Mouse (Mus musculus) forebrain, embryonic 15.5 days (tissue): Measurements from ENCODE around the gene Bicd1. TPM values are rescaled to one million over a fixed set of nuclear protein-coding genes. Genes with fewer than 3 reads are reported as not detected.
"Not testable (repeated sequence)": the region's sequence is repeated elsewhere in the genome, so short reads cannot be mapped to it uniquely, and the experiment has no call there.

Experiments used
- ATAC-seq: fragments of 200-750 bp; cut with Nextera tagmentation; replicated peaks from 2 replicates; pipeline ENCODE4 v1.8.0; 2017; ENCODE audit warnings: mild to moderate bottlenecking, moderate TSS enrichment, moderate library complexity
- H3K27ac ChIP-seq: fragments of 300-500 bp; sonication (generic); replicated peaks from 2 replicates; pipeline ENCODE4 v1.5.1; 2015; ENCODE audit warnings: mild to moderate bottlenecking, inconsistent platforms
- H3K27me3 ChIP-seq: fragments of 300-500 bp; sonication (generic); 2 replicates; pipeline ENCODE4 v1.6.1; 2015; ENCODE audit warnings: inconsistent platforms
- H3K36me3 ChIP-seq: fragments of 300-500 bp; sonication (generic); 2 replicates; pipeline ENCODE4 v1.6.1; 2015; ENCODE audit warnings: mild to moderate bottlenecking, inconsistent platforms
- H3K4me1 ChIP-seq: fragments of 300-500 bp; sonication (generic); 2 replicates; pipeline ENCODE4 v1.6.1; 2015; ENCODE audit warnings: inconsistent platforms
- H3K4me2 ChIP-seq: fragments of 300-500 bp; sonication (generic); replicated peaks from 2 replicates; pipeline ENCODE4 v1.6.1; 2015; ENCODE audit warnings: mild to moderate bottlenecking, inconsistent platforms
- H3K4me3 ChIP-seq: fragments of 300-500 bp; sonication (generic); 2 replicates; pipeline ENCODE4 v1.5.1; 2015; ENCODE audit warnings: mild to moderate bottlenecking, inconsistent platforms
- H3K9ac ChIP-seq: fragments of 300-500 bp; sonication (generic); replicated peaks from 2 replicates; pipeline ENCODE4 v1.6.1; 2015; ENCODE audit warnings: mild to moderate bottlenecking, inconsistent platforms
- H3K9me3 ChIP-seq: fragments of 300-500 bp; sonication (generic); 2 replicates; pipeline ENCODE4 v1.6.1; 2016; ENCODE audit warnings: inconsistent platforms
- WGBS: fragments of 180-500 bp; shearing (Covaris S2); methylation state at CpG from one replicate; pipeline ENCODE4 v1.1.7; 2015; ENCODE audit warnings: mixed read lengths; 5-methylcytosine and 5-hydroxymethylcytosine counted together
- polyA plus RNA-seq: library from polyadenylated mRNA; unstranded; fragments of >200 nt; fragmentation: Nextera tagmentation; extraction: Ambion mirVana; gene quantifications from 2 replicates; pipeline ENCODE4 v1.2.1, GENCODE M21; 2015

Bicd1 gene
- 37.6 and 37.9 TPM in 2 replicates for polyA plus RNA-seq

GRCm38 (mm10) chr6:149408833-149409332, at the start of gene Bicd1:
Gene Bicd1, plus strand, starts transcription at chr6:149408886.
- H3K4me2 ChIP-seq = peak within 1 kb of the TSS; percentile 56
- no peaks in the 10 kb centered on the region for H3K27me3 ChIP-seq
- 0% methylated on average over 30 of the region's 30 CpGs for WGBS
- H3K36me3 ChIP-seq = no peaks in the 10 kb centered on the region
- peak within 1 kb of the TSS; percentile 70 for H3K4me3 ChIP-seq
- peak within 1 kb of the TSS; percentile 78 for H3K9ac ChIP-seq
- ATAC-seq = peak; percentile 100
- H3K9me3 ChIP-seq = no peaks in the 10 kb centered on the region
- H3K27ac ChIP-seq = peak within 1 kb of the TSS; percentile 86
- H3K4me1 ChIP-seq = peaks cover 12% of the 10 kb centered on the region

DNA sequence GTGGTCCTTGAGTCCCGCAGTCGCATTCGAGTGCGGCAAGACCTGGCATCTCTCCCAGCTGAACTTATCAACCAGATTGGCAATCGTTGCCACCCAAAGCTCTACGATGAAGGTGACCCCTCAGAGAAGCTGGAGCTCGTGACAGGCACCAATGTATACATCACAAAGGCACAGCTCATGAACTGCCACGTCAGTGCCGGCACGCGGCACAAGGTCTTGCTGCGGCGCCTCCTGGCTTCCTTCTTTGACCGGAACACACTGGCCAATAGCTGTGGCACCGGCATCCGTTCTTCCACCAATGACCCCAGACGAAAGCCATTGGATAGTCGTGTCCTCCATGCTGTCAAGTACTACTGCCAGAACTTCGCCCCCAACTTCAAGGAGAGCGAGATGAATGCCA, 46.2 kb upstream of the Bicd1 start:
- not testable (repeated sequence) for H3K4me1 ChIP-seq, H3K4me2 ChIP-seq, H3K27me3 ChIP-seq, H3K9me3 ChIP-seq, ATAC-seq, H3K9ac ChIP-seq, H3K36me3 ChIP-seq, H3K4me3 ChIP-seq, H3K27ac ChIP-seq
- 96% methylated on average over 20 of the region's 20 CpGs for WGBS

DNA sequence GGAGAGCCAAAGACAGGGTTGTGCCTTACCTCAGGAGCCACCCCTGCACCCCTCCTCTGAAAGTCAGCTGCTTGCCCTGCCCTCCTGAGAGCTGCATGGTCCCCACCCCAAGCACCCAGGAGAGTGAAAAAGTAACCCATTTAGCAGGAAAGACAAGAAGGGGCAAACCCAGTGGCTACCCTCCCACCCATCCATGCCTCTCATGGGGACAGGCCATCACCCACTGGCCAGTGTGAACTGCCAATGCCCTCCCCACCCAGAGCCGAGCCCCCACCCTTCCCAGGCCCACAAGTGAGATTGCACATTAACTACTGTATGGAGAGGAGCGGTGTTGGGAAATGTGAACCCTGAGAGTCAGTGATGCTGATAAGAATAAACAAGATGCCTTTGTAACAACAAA, 42.7 kb upstream of the Bicd1 start:
- ATAC-seq, H3K4me1 ChIP-seq: not testable (repeated sequence)
- WGBS = 79% methylated on average over 2 of the region's 2 CpGs

GRCm38 (mm10) chr6:149366403-149366802, 42.3 kb upstream of the Bicd1 start:
- Histone ChIP-seq H3K4me2 (no peak overlapping the region), H3K9me3 (no peaks in the 10 kb centered on the region), H3K27me3 (no peaks in the 10 kb centered on the region), H3K9ac (no peak overlapping the region), H3K4me1 (no peaks in the 10 kb centered on the region), H3K4me3 (no peak overlapping the region), H3K36me3 (no peaks in the 10 kb centered on the region), H3K27ac (no peak overlapping the region)
- WGBS = 92% methylated on average over 2 of the region's 2 CpGs
- no peak for ATAC-seq

More for the DNA sequence above, 42.7 kb upstream of the Bicd1 start:
- H3K4me2 ChIP-seq, H3K27me3 ChIP-seq, H3K9me3 ChIP-seq, H3K36me3 ChIP-seq, H3K4me3 ChIP-seq, H3K9ac ChIP-seq, H3K27ac ChIP-seq: not testable (repeated sequence)

- no peaks in the 10 kb centered on the region for H3K4me1 ChIP-seq
- H3K9me3 ChIP-seq = no peaks in the 10 kb centered on the region
- no peak overlapping the region for H3K27ac ChIP-seq
- H3K9ac ChIP-seq = no peak overlapping the region
- 73% methylated on average over 2 of the region's 2 CpGs for WGBS
- H3K4me2 ChIP-seq = no peak overlapping the region
- no peaks in the 10 kb centered on the region for H3K36me3 ChIP-seq
- H3K4me3 ChIP-seq = no peak overlapping the region
- ATAC-seq = no peak
- H3K27me3 ChIP-seq = no peaks in the 10 kb centered on the region
Measured at GRCm38 (mm10) chr6:149374986-149375457, 33.7 kb upstream of the Bicd1 start.

- ATAC-seq = no peak
- WGBS = 82% methylated on average over 2 of the region's 2 CpGs
Measured at GRCm38 (mm10) chr6:149383531-149383930, 25.2 kb upstream of the Bicd1 start.

DNA sequence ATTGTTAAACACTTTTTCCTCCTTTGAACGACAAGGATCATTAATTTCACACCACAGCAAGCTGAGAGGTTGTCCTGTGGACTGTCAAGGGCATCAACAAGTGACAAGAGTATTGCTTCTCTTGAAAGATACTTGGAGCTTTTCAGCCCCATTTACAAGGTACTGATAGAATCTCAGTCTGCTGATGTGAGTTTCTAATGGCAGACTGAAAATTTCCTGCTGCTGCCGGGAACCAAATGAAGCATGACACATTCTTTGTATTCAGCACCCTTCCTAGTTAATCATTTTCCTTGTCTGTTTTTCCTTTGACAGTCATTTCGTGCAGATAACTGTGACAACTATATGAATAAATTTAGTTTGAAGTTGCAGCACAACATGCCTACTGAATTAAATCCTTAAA, 22.3 kb upstream of the Bicd1 start:
- no peak for ATAC-seq
- H3K36me3 ChIP-seq = no peaks in the 10 kb centered on the region
- 49% methylated on average over 3 of the region's 3 CpGs for WGBS
- no peaks in the 10 kb centered on the region for H3K4me1 ChIP-seq
- no peak overlapping the region for H3K4me3 ChIP-seq
- H3K9me3 ChIP-seq = no peaks in the 10 kb centered on the region
- no peak overlapping the region for H3K4me2 ChIP-seq
- no peaks in the 10 kb centered on the region for H3K27me3 ChIP-seq
- no peak overlapping the region for H3K27ac ChIP-seq
- H3K9ac ChIP-seq = no peak overlapping the region

More at GRCm38 (mm10) chr6:149383531-149383930, 25.2 kb upstream of the Bicd1 start:
- Histone ChIP-seq H3K27ac (no peak overlapping the region), H3K4me2 (no peak overlapping the region), H3K27me3 (no peaks in the 10 kb centered on the region), H3K4me3 (no peak overlapping the region), H3K9me3 (no peaks in the 10 kb centered on the region), H3K9ac (no peak overlapping the region), H3K36me3 (no peaks in the 10 kb centered on the region), H3K4me1 (no peaks in the 10 kb centered on the region)

DNA sequence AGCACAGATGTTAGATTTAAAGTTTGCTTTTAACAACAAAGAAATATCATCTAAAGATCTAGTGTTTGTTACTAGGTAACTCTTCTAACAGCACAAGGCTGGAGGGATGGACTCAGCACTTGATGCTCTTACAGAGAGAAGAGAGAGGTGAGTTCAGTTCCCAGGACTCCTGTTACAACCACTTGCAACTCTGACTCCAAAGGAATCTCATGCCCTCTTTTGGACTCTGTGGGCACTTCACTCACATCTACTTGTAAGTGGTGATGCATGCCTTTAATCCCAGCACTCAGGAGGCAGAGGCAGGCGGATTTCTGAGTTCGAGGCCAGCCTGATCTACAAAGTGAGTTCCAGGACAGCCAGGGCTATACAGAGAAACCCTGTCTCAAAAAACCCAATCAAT, 19.1 kb upstream of the Bicd1 start:
- not testable (repeated sequence) for H3K27me3 ChIP-seq, H3K4me1 ChIP-seq, ATAC-seq, H3K36me3 ChIP-seq, H3K9ac ChIP-seq, H3K27ac ChIP-seq, H3K9me3 ChIP-seq, H3K4me2 ChIP-seq, H3K4me3 ChIP-seq
- WGBS = 98% methylated on average over 2 of the region's 2 CpGs

- Histone ChIP-seq H3K9me3 (no peaks in the 10 kb centered on the region), H3K4me1 (no peaks in the 10 kb centered on the region), H3K27ac (no peak overlapping the region), H3K4me3 (no peak overlapping the region), H3K27me3 (no peaks in the 10 kb centered on the region), H3K4me2 (no peak overlapping the region), H3K9ac (no peak overlapping the region), H3K36me3 (no peaks in the 10 kb centered on the region)
- no peak for ATAC-seq
Measured at GRCm38 (mm10) chr6:149399396-149399795, 9.3 kb upstream of the Bicd1 start.

DNA sequence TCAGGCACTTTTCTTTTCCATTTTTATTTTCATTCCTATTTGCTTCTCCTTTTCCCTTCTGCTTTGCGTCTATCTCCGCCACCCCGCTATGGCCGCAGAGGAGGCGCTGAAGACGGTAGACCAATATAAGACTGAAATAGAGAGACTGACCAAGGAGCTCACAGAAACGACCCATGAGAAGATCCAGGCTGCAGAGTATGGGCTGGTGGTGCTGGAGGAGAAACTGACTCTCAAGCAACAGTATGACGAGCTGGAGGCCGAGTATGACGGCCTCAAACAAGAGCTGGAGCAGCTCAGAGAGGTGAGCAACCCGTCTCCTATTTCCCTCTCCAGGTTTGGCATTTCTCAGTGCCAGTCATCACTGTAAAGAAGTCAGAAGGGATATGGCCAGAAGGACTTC, 655 bp downstream of the Bicd1 start:
- Histone ChIP-seq H3K27me3 (no peaks in the 10 kb centered on the region), H3K9me3 (no peaks in the 10 kb centered on the region), H3K36me3 (no peaks in the 10 kb centered on the region), H3K4me2 (peak overlapping the region; percentile 56), H3K4me3 (peak overlapping the region; percentile 70), H3K27ac (peak overlapping the region; percentile 86), H3K4me1 (peaks cover 12% of the 10 kb centered on the region), H3K9ac (peak overlapping the region; percentile 78)
- under 1% methylated on average over 11 of the region's 11 CpGs for WGBS
- ATAC-seq = peak; percentile 54

DNA sequence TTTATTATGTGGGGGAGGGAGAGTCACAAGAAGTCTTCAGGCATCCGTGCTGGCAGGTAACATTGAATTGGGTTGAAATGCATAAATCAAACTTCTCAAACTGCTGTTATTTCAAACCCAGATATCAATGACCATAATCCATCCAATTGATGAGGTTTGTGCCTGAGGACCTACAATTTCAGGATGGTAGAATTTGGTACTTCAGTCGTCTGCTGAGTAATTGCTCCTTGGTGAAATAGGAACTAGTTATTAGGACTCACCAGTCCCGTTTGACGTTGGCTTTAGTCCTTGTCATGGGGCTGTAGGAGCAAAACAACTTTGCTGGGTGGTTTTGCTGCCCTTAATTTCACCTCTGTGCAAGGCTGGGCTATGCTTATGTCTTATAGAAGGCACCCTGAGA, 1.2 kb downstream of the Bicd1 start:
- H3K9me3 ChIP-seq = no peaks in the 10 kb centered on the region
- peak overlapping the region; percentile 70 for H3K4me3 ChIP-seq
- H3K9ac ChIP-seq = peak overlapping the region; percentile 78
- H3K36me3 ChIP-seq = no peaks in the 10 kb centered on the region
- WGBS = 4% methylated on average over 4 of the region's 4 CpGs
- H3K27me3 ChIP-seq = no peaks in the 10 kb centered on the region
- H3K4me2 ChIP-seq = peak overlapping the region; percentile 56
- peaks cover 12% of the 10 kb centered on the region for H3K4me1 ChIP-seq
- no peak for ATAC-seq
- peak overlapping the region; percentile 86; the same call in 1 of the 2 replicates for H3K27ac ChIP-seq

DNA sequence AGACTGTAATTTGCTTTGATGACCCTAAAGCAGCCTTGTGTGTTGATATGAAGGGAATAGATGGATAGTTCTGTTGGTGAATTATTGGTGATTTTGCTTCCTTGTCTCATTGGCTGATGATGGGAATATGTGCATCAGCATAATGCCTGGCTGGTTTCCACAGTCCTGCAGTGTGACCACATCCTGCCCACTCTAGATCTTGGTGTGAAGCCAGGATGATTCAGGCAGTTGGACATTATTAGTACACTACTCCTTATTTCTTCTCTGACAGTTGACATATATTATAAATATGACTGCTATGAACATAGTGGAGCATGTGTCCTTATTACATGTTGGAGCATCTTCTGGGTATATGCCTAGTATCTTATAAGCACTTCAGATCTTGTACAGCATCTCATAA, 4.6 kb downstream of the Bicd1 start:
- Histone ChIP-seq H3K4me2 (no peak overlapping the region), H3K9me3 (no peaks in the 10 kb centered on the region), H3K9ac (no peak overlapping the region), H3K27me3 (no peaks in the 10 kb centered on the region), H3K4me3 (no peak overlapping the region), H3K4me1 (peaks cover 11% of the 10 kb centered on the region), H3K27ac (no peak overlapping the region), H3K36me3 (no peaks in the 10 kb centered on the region)
- no peak for ATAC-seq

DNA sequence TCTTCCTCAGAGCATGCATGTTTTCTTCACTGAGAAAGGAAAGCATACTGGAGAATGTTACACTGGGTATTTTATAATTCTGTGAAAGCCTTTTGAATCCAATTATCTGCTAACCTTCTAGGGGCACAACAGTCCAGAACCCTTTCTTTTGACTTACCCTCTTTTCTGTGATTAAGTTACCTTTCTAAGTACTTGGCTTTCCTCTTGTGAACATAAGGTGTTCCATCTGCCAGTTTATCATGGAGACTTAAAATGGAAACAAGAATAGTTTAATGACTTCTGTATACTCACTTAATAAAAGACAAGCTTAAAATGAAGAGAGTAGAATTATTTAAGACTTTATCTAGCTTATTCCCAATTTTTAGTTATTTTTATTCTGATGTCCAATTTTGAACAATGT, 16.1 kb downstream of the Bicd1 start:
- H3K27ac ChIP-seq = no peak overlapping the region
- ATAC-seq = no peak; the same call in 1 of the 2 replicates
- no peak overlapping the region for H3K4me2 ChIP-seq
- no peak overlapping the region for H3K4me3 ChIP-seq
- H3K36me3 ChIP-seq = no peaks in the 10 kb centered on the region
- H3K27me3 ChIP-seq = no peaks in the 10 kb centered on the region
- no peaks in the 10 kb centered on the region for H3K9me3 ChIP-seq
- H3K4me1 ChIP-seq = no peaks in the 10 kb centered on the region
- H3K9ac ChIP-seq = no peak overlapping the region
